Mouse (Mus musculus) CD4-positive, CD25-positive, alpha-beta regulatory T cell, adult 4 months (primary cell): ENCODE data around the gene Hmox1. TPM values are rescaled to one million over a fixed set of nuclear protein-coding genes. Genes with fewer than 3 reads are reported as not detected.

Experiments used
- ATAC-seq: one replicate; pipeline ENCODE4 v1.8.0; 2017
- polyA plus RNA-seq, 2 experiments: library from polyadenylated mRNA; unstranded; fragments of 100-300 nt; shearing (Covaris generic); gene quantifications; one replicate each; pipeline ENCODE4 v1.2.1; 2017

The Hmox1 gene
- polyA plus RNA-seq = 10 to 100 TPM in 1 of 2 experiments, 1 to 10 TPM in 1; 3.9 to 13.8 TPM

DNA sequence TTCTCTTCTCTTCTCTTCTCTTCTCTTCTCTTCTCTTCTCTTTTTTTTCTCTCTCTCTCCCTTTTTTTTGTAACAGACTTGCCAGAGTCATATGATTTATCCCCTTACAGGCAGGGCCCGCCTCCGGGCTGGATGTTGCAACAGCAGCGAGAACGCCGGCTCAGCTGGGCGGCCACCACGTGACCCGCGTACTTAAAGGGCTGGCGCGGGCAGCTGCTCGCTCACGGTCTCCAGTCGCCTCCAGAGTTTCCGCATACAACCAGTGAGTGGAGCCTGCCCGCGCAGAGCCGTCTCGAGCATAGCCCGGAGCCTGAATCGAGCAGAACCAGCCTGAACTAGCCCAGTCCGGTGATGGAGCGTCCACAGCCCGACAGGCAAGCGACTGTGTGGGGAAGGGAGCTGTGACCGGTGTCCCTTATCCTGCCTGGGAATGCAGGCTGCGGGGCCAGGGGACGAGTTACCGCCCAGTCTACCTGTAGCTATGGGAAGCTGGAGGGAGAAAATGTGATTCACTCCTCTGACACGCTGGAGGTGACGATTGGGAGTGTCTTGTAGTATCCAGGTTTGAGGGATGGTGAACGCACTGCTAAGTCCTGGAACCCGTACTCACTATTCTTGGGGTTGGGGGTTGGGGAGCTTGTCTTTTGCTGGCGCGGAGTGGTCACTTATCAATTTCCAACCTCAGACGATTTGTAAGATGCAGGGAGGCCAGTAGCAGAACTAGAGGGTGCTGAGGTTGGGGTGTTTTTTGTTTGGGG lies at the start of gene Hmox1:
Gene Hmox1, plus strand, starts transcription at position 223 of the 758 bp plus-strand sequence.
- peak; percentile 97 for ATAC-seq

- no peak for ATAC-seq
Measured at GRCm38 (mm10) chr8:75046303-75046702, 47.1 kb upstream of the Hmox1 start.

DNA sequence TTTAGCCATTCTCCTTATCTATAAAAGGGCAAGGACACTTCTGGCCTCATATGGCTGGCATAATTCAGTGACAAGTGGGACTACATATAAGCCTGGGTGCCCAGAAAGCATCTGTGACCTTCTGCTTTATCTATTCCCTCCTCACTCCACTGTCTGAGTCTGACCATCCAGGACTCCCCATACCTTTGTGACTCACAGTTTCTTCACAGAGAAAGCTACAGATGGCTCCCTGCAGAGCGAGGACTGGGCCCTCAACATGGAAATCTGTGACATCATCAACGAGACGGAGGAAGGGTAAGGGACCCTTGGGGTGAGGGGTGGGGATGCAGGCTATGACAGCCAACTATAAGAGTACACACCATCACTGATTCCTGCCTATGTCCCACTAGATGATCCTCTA lies 45.6 kb upstream of the Hmox1 start:
- no peak for ATAC-seq

GRCm38 (mm10) chr8:75053342-75053741 lies 40.1 kb upstream of the Hmox1 start:
- ATAC-seq = no peak

DNA sequence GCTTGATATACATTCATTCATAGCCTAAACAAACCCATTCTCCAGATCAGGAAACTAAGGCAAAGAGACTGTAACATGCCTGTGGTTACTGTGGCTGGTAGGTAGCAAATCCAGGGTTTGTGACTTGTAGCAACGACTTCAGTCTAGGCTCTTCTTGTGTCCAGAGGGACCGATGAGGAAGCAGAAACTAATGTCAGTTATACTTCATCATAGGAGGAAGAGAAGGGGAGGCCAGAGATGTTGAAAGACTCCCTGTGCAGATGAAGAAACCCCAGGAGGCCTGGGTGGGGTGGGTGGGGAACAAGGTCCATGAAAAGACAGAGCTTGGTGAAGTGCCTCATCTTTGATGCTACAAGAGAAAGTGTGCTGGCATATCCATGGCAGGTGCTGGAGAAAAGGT lies 37.7 kb upstream of the Hmox1 start:
- ATAC-seq = no peak

- peak; percentile 32 for ATAC-seq
Measured at GRCm38 (mm10) chr8:75060022-75060421, 33.4 kb upstream of the Hmox1 start.

DNA sequence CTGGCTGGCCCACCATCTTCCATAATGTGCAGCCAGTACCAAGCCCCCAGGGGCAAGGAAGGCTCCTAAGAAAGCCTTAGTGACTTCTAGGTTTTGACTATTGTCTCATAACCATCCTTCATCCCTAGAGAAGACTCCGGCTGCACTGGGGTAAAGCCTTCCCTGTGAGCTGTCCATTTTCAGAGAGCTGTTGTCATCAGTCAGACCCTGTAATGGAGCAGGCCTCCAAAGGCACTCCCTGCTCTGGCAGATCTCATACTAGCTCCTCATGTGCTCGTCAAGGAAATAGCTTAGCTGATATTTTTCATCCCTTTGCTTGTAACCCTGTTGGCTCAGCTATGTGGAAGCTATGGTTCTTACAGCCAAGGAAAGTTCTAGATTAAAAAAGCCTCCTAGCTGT lies 32.6 kb upstream of the Hmox1 start:
- ATAC-seq = no peak

DNA sequence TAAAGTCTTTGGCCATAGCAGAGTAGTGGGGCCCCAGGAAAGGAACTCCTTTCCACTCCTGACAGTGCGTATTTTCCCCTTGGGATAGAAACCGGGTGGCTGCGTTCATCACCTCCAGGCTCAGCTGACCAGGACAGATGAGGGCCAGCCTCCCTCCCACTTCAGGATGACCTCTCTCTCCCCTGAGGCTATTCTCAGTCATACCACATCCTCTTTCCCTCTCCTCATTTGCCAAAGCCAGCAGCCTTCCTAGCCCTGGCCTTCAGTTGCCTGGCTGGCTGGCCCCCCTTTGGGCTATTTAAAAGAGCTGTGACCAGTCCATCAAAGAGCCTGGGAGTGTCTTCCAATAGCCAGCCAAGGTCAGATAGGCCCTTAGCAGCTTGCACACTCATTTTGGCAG lies 30.1 kb upstream of the Hmox1 start:
- ATAC-seq = no peak

DNA sequence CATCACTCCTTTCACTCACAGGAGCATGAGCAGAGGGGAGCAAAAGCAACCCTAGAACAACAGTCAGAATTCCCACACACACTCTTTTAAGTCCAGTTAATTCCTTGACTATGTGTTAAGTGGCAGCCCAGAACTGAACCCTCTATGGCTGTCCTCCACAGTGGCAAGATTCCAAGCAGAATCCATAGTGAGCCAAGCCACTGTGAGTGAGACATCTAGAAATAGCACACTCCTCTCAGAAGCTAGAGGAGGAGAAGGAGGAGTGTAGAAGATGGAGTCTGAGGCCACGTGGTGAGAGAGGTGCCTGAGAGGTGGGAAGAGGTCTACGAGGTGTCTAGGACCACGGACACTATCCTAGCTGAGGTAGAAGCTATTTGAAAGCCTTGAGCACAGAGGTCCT lies 28.6 kb upstream of the Hmox1 start:
- ATAC-seq = no peak

- ATAC-seq = no peak
Measured at GRCm38 (mm10) chr8:75067287-75067686, 26.1 kb upstream of the Hmox1 start.

GRCm38 (mm10) chr8:75070297-75070696 lies 23.1 kb upstream of the Hmox1 start:
- ATAC-seq = no peak

- peak; percentile 81 for ATAC-seq
Measured at GRCm38 (mm10) chr8:75071627-75072346, 21.6 kb upstream of the Hmox1 start.

DNA sequence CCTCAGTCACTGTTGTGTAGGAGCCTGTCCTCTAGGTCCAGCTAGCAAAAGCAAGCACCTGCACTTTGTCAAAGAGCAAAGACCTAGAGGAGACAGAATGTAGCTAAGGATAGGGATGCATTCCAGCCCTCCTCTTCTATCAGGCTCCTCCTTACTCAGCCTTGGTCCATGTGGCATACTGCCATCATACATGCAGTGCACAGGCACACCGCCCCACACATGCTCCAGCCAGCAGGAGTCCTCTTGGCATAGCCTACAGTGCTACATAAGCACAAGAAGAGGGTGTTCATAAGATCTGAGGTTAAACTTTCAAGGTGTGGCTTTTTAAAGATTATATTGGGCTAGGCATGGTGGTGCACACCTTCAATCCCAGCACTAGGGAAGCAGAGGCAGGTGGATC lies 18.5 kb upstream of the Hmox1 start:
- ATAC-seq = no peak

GRCm38 (mm10) chr8:75078215-75078614 lies 15.2 kb upstream of the Hmox1 start:
- no peak for ATAC-seq

DNA sequence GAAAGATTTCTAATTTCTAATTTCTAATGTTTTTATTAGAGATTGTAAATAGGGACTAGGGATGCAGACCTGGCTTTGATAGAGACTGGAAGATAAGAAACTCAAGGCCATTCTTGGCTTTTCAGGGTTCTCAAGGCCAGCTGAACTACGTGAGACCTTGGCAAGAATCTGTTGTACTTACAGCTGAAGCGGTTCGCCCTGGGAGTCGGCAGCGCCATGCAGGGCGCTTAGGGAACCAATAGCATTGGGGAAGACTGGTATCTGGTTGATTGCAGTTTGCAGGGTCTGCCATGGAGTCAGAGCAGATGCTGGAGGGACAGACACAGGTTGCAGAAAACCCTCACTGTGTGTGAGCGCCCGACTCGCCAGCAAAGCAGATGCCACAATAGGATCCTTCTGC lies 14.6 kb upstream of the Hmox1 start:
- ATAC-seq = no peak

DNA sequence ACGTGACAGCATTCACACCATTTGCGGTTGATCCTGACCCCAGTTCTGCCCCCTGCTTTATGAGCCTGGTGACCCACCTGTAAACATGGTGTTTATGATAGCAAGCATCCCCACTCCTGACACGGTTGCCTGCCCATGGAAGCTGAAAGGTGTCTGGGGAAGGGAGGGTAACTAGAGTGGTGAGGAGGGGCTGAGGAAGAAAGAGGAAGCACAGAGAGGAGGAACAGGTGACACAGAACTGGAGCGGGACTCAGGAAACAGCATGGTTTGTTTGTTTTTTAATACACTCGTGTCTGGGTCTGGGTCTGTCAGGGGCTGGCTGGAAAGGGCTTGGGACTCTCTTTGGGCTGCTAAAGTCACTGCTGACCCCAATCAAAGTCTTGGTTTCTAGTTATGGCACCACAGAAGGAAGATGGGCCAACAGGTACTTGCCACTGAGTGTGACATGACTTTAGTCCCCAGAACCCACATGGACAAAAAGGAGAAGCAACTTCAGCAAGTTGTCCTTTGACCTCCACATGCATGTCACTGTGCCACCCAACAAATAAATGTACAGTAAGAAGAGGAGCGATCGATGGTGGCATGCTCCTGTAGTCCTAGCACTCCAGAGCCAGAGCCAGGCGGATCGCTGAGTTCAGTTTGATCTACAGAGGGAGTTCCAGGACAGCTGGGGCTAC lies 11.9 kb upstream of the Hmox1 start:
- ATAC-seq = no peak

GRCm38 (mm10) chr8:75082181-75082805 lies 11.1 kb upstream of the Hmox1 start:
- no peak for ATAC-seq

DNA sequence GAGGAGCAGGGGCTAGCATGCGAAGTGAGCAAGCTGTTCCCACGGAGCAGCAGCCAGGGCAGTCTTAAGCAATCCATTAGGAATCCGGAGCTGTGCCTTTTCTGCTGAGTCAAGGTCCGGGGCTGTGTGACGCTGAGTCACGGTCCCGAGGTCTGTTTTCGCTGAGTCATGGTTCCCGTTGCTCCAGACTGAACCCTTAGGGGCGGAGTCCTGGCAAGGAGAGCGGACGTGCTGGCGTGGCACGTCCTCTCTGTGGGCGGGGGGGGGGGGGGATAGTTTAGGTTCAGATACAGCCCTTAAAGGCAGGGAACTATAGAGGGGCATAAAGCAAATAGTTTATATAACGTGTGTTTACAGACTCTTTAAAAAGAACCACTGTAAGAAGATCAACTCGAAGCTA lies 9.6 kb upstream of the Hmox1 start:
- ATAC-seq = peak; percentile 79

- ATAC-seq = no peak
Measured at GRCm38 (mm10) chr8:75084382-75085064, 8.9 kb upstream of the Hmox1 start.

DNA sequence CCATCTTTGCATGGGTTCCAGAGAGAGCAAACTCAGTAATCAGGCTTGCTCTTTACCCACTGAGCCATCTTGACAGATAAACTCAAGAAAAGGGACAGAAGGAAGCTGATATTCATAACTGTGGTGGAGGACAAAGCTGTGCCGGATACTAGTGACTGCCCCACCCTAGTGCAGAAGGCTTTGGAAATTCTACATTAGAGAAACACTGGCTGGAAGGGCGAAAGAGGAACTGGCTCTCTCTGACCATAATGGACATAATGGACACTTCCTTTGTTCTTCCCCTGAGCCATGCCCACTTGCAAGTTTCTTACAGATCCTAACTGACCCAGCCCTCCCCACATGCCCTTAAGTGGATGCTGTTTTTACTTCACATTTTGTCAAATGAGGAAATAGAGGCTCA lies 7.4 kb upstream of the Hmox1 start:
- ATAC-seq = no peak

- no peak for ATAC-seq
Measured at GRCm38 (mm10) chr8:75087127-75087526, 6.3 kb upstream of the Hmox1 start.
